Mouse (Mus musculus) heart, postnatal 0 days (tissue): ENCODE measurements at regions not wholly inside any gene's neighbourhood (a gene's known extent, or its start where the extent isn't known, plus 50 kb on each side); places are given as distances from the start of the nearest gene placed in this dataset.

Experiments
- CTCF ChIP-seq: IDR thresholded peaks from 2 replicates; pipeline ENCODE4 v1.5.1; 2016; ENCODE audit warnings: antibody characterized with exemption, control low read depth, low read depth
- EP300 ChIP-seq: IDR thresholded peaks from 2 replicates; pipeline ENCODE4 v1.6.1; 2016; ENCODE audit warnings: antibody characterized with exemption, low read depth

DNA sequence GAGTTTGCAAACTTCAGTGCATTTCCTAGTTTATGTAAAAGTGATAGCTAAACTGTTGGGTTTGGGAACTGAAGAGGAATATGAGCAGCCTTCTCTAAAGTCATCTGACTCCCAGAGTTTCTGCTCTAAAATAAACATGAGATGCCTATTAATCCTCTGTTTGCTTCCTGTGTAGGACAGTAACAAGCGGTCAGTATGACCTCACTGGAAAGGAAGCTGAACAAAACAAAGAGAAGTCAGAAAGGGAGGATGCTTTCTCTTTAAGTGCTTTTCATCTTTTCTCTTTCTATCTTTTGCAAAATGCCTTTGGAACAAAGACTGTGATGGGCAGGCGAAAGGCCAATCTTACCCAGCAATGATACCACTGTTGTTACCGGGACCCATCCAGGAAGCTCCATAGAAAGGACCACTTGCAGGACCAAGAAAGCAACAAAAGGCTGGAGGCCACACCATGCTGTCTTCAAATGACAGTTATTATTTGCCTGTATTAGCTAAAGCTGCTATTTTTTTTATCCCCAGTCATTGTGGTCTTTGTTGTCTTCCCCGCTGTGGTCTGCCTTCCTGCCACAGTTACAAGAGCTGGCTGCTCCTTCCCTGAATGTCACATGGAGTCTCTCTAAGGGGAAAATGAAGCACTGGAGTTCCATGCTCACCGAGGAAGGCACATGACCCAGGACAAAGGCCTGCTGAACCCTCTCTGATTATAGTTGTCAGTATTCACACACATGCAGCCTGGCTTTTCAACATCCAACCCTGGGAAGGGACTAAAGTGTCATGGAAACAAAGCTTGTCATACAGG, 253.4 kb downstream of the Galc start:
- TF ChIP-seq CTCF (no peak), EP300 (no peak)
